Mouse (Mus musculus): Measurements from ENCODE around the gene Spta1.

The Spta1 gene

GRCm38 (mm10) chr1:174172605-174173004 lies at the start of gene Spta1:
Spta1 (plus strand) TSS chr1:174172776.
- no peak for DNase-seq

- no peak for DNase-seq
These were observed 41.4 kb upstream of the Spta1 start, which contains the start of gene Olfr424 for GRCm38 (mm10) chr1:174131217-174131616. Olfr424 (plus strand) TSS chr1:174131517.

GRCm38 (mm10) chr1:174131999-174132398 lies 40.6 kb upstream of the Spta1 start:
- DNase-seq, result no peak

- no peak for DNase-seq
These were observed 31.2 kb upstream of the Spta1 start for GRCm38 (mm10) chr1:174141384-174141783.

GRCm38 (mm10) chr1:174146696-174147095 lies 25.9 kb upstream of the Spta1 start:
- DNase-seq, result no peak

GRCm38 (mm10) chr1:174149289-174149688 lies 23.3 kb upstream of the Spta1 start:
- DNase-seq, result no peak

GRCm38 (mm10) chr1:174155333-174155732 lies 17.2 kb upstream of the Spta1 start, which contains the start of gene Olfr420:
Olfr420 (plus strand) TSS chr1:174155633.
- no peak for DNase-seq

GRCm38 (mm10) chr1:174157622-174158021 lies 15.0 kb upstream of the Spta1 start:
- DNase-seq, result no peak

GRCm38 (mm10) chr1:174158512-174158911 lies 14.1 kb upstream of the Spta1 start:
- DNase-seq, result no peak

- no peak for DNase-seq
These were observed 13.5 kb upstream of the Spta1 start for GRCm38 (mm10) chr1:174159095-174159494.

GRCm38 (mm10) chr1:174169024-174169423 lies 3.6 kb upstream of the Spta1 start:
- DNase-seq, result no peak

- DNase-seq, result no peak
These were observed 1.7 kb upstream of the Spta1 start for GRCm38 (mm10) chr1:174170706-174171501.

GRCm38 (mm10) chr1:174171537-174171936 lies 1.0 kb upstream of the Spta1 start:
- DNase-seq, result no peak

GRCm38 (mm10) chr1:174204699-174205098 lies 32.1 kb downstream of the Spta1 start:
- DNase-seq, result no peak

GRCm38 (mm10) chr1:174212286-174212685 lies 39.7 kb downstream of the Spta1 start:
- no peak for DNase-seq

GRCm38 (mm10) chr1:174215270-174216038 lies 42.9 kb downstream of the Spta1 start:
- no peak for DNase-seq

- DNase-seq, result no peak
These were observed 44.1 kb downstream of the Spta1 start for GRCm38 (mm10) chr1:174216528-174217204.

- DNase-seq, result no peak
These were observed 67.3 kb downstream of the Spta1 start for GRCm38 (mm10) chr1:174239916-174240315.

GRCm38 (mm10) chr1:174244621-174245020 lies 72.0 kb downstream of the Spta1 start:
- no peak for DNase-seq

- no peak for DNase-seq
These were observed 73.5 kb downstream of the Spta1 start for GRCm38 (mm10) chr1:174246080-174246479.

- no peak for DNase-seq
These were observed 74.6 kb downstream of the Spta1 start for GRCm38 (mm10) chr1:174247170-174247569.

GRCm38 (mm10) chr1:174250376-174250775 lies 77.8 kb downstream of the Spta1 start:
- DNase-seq, result no peak

GRCm38 (mm10) chr1:174251961-174252360 lies 79.4 kb downstream of the Spta1 start, which contains the start of gene Olfr419:
Olfr419 (minus strand) TSS chr1:174252061.
- DNase-seq, result no peak

Data from spleen, adult 18-20 months (tissue).